Mouse (Mus musculus): ENCODE data around the gene Tbc1d14. TPM values are rescaled to one million over a fixed set of nuclear protein-coding genes. Genes with fewer than 3 reads are reported as not detected.

Gene Tbc1d14
- polyA plus RNA-seq, 1 experiment from 2014 or later: 67.5 TPM

GRCm38 (mm10) chr5:36598883-36599282 is 5.8 kb upstream of the Tbc1d14 start:
- WGBS: 96% methylated on average over 1 of the region's 1 CpGs
- peaks cover 44% of the 10 kb centered on the region for H3K36me3 ChIP-seq
- H3K9me3 ChIP-seq: no peaks in the 10 kb centered on the region
- no peaks in the 10 kb centered on the region for H3K4me1 ChIP-seq (replicated peaks)
- H3K27ac ChIP-seq (replicated peaks): no peak overlapping the region
- H3K4me2 ChIP-seq: no peak overlapping the region
- no peak for ATAC-seq (ENCODE audit: low FRiP score, low read depth)
- H3K27me3 ChIP-seq: no peaks in the 10 kb centered on the region
- H3K9ac ChIP-seq: no peak overlapping the region
- H3K4me3 ChIP-seq: no peak overlapping the region

- Histone ChIP-seq H3K27me3 (no peaks in the 10 kb centered on the region), H3K9ac (no peak overlapping the region), H3K4me1 (replicated peaks) (no peaks in the 10 kb centered on the region), H3K27ac (replicated peaks) (no peak overlapping the region), H3K4me3 (no peak overlapping the region), H3K4me2 (no peak overlapping the region), H3K9me3 (no peaks in the 10 kb centered on the region), H3K36me3 (peaks cover 36% of the 10 kb centered on the region)
- 41% methylated on average over 4 of the region's 4 CpGs for WGBS
- no peak for ATAC-seq (ENCODE audit: low FRiP score, low read depth)
Measured at GRCm38 (mm10) chr5:36597653-36598052, 4.6 kb upstream of the Tbc1d14 start.

DNA sequence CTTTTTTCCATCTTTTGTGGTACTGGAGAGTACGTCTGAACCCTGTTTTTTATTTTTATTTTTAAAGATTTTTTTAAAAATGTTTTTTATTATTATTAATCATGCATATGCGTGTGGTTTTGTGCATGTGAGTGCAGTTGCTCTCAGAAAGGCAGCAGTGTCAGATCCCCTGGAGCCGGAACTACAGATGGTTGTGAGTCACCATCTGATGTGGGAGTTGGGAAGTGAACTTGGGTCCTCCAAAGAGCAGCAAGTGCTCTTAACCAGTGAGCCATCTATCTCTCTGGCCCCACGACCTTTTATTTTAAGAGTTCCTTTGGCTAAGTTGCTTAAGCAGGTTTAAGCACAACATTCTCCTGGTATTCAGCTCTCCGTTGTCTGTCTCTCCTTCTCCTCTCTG is 3.1 kb upstream of the Tbc1d14 start:
- Histone ChIP-seq H3K4me2 (no peak overlapping the region), H3K36me3 (peaks cover 23% of the 10 kb centered on the region), H3K4me1 (replicated peaks) (no peaks in the 10 kb centered on the region), H3K27ac (replicated peaks) (no peak overlapping the region), H3K4me3 (no peak overlapping the region), H3K9ac (no peak overlapping the region), H3K9me3 (no peaks in the 10 kb centered on the region), H3K27me3 (no peaks in the 10 kb centered on the region)
- 82% methylated on average over 5 of the region's 5 CpGs for WGBS
- ATAC-seq (ENCODE audit: low FRiP score, low read depth): no peak

- no peaks in the 10 kb centered on the region for H3K4me1 ChIP-seq (replicated peaks)
- 32% methylated on average over 3 of the region's 3 CpGs for WGBS
- H3K9me3 ChIP-seq: no peaks in the 10 kb centered on the region
- no peak overlapping the region for H3K4me2 ChIP-seq
- peaks cover 12% of the 10 kb centered on the region for H3K36me3 ChIP-seq
- H3K27me3 ChIP-seq: no peaks in the 10 kb centered on the region
- no peak for ATAC-seq (ENCODE audit: low FRiP score, low read depth)
- H3K4me3 ChIP-seq: no peak overlapping the region
- H3K27ac ChIP-seq (replicated peaks): no peak overlapping the region
- H3K9ac ChIP-seq: no peak overlapping the region
Measured at GRCm38 (mm10) chr5:36595115-36595514, 2.0 kb upstream of the Tbc1d14 start.

- Histone ChIP-seq H3K9ac (no peak overlapping the region), H3K27ac (replicated peaks) (no peak overlapping the region), H3K4me2 (no peak overlapping the region), H3K9me3 (no peaks in the 10 kb centered on the region), H3K27me3 (no peaks in the 10 kb centered on the region), H3K4me1 (replicated peaks) (no peaks in the 10 kb centered on the region), H3K4me3 (no peak overlapping the region), H3K36me3 (peaks cover 4% of the 10 kb centered on the region; the same call in 1 of the 2 replicates)
- WGBS: 78% methylated on average over 3 of the region's 3 CpGs
- ATAC-seq (ENCODE audit: low FRiP score, low read depth): no peak
Measured at GRCm38 (mm10) chr5:36594344-36594743, 1.3 kb upstream of the Tbc1d14 start.

DNA sequence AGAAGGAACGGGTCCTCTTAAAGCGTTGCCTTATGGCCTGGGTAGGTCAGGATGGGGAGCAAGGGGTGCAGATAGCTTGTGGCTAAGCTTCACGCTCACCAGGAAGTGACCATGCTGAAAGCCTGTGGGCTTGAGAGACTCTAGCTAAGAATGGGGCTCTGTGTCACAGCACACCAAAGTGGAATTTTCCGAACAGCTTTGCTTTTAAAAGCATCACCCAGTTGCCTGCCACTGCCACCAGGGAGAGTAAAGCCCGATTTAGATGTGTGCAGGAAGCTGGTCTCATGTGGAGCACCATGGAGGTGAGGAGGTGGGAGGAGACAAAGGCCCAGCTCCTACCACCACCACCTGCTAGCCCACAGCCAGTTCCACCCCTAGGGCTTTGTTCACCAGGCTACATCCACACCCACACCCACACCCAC is 2.6 kb downstream of the Tbc1d14 start:
- Histone ChIP-seq H3K9me3 (no peaks in the 10 kb centered on the region), H3K4me3 (no peak overlapping the region), H3K4me2 (no peak overlapping the region), H3K4me1 (replicated peaks) (no peaks in the 10 kb centered on the region), H3K9ac (no peak overlapping the region), H3K27me3 (no peaks in the 10 kb centered on the region), H3K36me3 (no peaks in the 10 kb centered on the region), H3K27ac (replicated peaks) (no peak overlapping the region)
- 74% methylated on average over 5 of the region's 5 CpGs for WGBS
- no peak for ATAC-seq (ENCODE audit: low FRiP score, low read depth)

DNA sequence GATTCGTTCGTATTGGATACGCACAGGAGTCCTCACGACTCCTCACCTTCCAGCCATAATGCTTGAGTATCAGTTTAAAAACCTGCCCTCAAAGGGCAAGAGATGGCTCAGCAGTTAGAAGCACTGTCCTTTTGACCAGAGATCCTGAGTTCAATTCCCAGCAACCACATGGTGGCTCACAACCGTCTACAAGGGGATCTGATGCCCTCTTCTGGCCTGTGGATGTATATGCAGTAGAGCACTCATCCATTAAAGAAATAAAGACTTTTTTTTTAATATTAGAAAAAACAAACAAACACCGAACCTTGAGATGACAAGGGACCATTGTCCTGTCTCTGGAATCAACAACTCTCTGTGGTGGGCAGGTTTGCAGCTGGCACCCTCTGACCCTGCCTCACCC is 8.8 kb downstream of the Tbc1d14 start:
- 72% methylated on average over 6 of the region's 6 CpGs for WGBS
- Histone ChIP-seq H3K9ac (no peak overlapping the region), H3K27ac (replicated peaks) (no peak overlapping the region), H3K9me3 (no peaks in the 10 kb centered on the region), H3K4me2 (no peak overlapping the region), H3K27me3 (no peaks in the 10 kb centered on the region), H3K4me3 (no peak overlapping the region), H3K36me3 (no peaks in the 10 kb centered on the region), H3K4me1 (replicated peaks) (peaks cover 16% of the 10 kb centered on the region)
- no peak for ATAC-seq (ENCODE audit: low FRiP score, low read depth)

DNA sequence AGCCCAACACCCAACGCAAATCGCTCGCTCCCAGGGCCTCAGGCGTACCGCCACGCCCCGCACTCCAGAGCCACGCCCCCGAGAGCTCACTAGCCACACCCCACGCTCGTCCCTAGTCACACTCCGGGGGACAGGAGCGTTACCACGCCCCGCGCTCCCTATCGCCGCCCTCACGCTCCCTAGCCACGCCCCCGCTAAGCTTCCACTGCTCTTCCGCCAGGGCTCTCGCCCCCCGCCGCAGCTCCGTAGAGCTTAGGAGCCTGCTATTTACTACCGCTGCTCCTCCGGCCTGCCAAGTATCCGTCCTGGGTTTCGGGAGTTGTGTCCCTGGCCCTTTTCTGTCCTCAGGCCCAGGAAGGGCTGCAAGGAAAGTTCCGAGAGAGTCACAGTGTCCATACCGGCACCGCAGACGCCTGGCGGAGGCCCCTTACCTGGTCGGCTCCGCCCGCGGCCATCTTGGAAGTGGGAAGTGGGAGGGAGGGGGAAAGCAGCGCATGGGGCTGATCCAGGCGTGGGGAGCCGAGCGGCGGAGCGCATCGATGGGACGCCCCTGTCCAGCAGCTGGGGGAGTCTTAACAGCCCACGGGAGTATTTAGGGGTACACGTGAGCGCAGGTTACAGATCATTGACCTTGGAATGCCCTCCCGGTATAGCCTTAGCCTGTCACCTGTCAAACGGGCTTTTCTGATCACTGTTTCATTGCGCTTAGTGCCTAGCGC is 11.0 kb downstream of the Tbc1d14 start:
- H3K4me1 ChIP-seq (replicated peaks): peaks cover 16% of the 10 kb centered on the region
- peak; percentile 98 for ATAC-seq (ENCODE audit: low FRiP score, low read depth)
- H3K4me2 ChIP-seq: peak overlapping the region; percentile 92
- WGBS: 1% methylated on average over 53 of the region's 54 CpGs
- H3K27me3 ChIP-seq: no peaks in the 10 kb centered on the region
- H3K9me3 ChIP-seq: no peaks in the 10 kb centered on the region
- H3K4me3 ChIP-seq: peak overlapping the region; percentile 94
- peak overlapping the region; percentile 96 for H3K27ac ChIP-seq (replicated peaks)
- peak overlapping the region; percentile 72 for H3K9ac ChIP-seq
- H3K36me3 ChIP-seq: no peaks in the 10 kb centered on the region

- peak; percentile 2; the same call in 1 of the 2 replicates for ATAC-seq (ENCODE audit: low FRiP score, low read depth)
- H3K9me3 ChIP-seq: no peaks in the 10 kb centered on the region
- peaks cover 16% of the 10 kb centered on the region for H3K4me1 ChIP-seq (replicated peaks)
- peak overlapping the region; percentile 96 for H3K27ac ChIP-seq (replicated peaks)
- H3K4me2 ChIP-seq: peak overlapping the region; percentile 92
- no peaks in the 10 kb centered on the region for H3K27me3 ChIP-seq
- H3K36me3 ChIP-seq: no peaks in the 10 kb centered on the region
- peak overlapping the region; percentile 94 for H3K4me3 ChIP-seq
- WGBS: under 1% methylated on average over 40 of the region's 40 CpGs
- peak overlapping the region; percentile 72 for H3K9ac ChIP-seq
Measured at GRCm38 (mm10) chr5:36581259-36581923, 11.7 kb downstream of the Tbc1d14 start.

- H3K27me3 ChIP-seq: no peaks in the 10 kb centered on the region
- ATAC-seq (ENCODE audit: low FRiP score, low read depth): no peak
- H3K36me3 ChIP-seq: no peaks in the 10 kb centered on the region
- no peak overlapping the region for H3K27ac ChIP-seq (replicated peaks)
- WGBS: 83% methylated on average over 7 of the region's 7 CpGs
- no peak overlapping the region for H3K4me3 ChIP-seq
- no peak overlapping the region for H3K4me2 ChIP-seq
- peaks cover 16% of the 10 kb centered on the region for H3K4me1 ChIP-seq (replicated peaks)
- no peak overlapping the region for H3K9ac ChIP-seq
- H3K9me3 ChIP-seq: no peaks in the 10 kb centered on the region
Measured at GRCm38 (mm10) chr5:36579967-36580366, 13.1 kb downstream of the Tbc1d14 start.

DNA sequence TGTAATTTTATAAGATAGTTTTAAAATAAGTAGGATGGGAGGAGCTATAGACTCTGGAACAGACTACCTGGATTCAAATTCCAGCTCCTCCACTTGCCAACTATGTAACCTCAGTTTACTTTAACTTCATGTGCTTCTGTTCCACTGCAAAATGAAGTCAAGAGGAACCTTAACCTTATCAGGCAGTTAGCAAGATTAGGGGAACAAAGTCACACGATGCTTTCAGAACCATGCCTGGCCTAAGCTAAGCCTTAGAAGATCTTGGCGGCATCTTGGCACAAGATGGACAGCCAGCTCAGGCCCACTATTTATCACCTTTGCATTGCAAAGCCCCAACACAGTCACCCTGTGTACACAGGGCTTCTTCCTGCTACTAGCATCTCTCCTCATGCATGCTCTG is 14.1 kb downstream of the Tbc1d14 start:
- Histone ChIP-seq H3K4me2 (no peak overlapping the region), H3K27ac (replicated peaks) (no peak overlapping the region), H3K27me3 (no peaks in the 10 kb centered on the region), H3K9me3 (no peaks in the 10 kb centered on the region), H3K4me1 (replicated peaks) (peaks cover 16% of the 10 kb centered on the region), H3K4me3 (no peak overlapping the region), H3K9ac (no peak overlapping the region), H3K36me3 (no peaks in the 10 kb centered on the region)
- ATAC-seq (ENCODE audit: low FRiP score, low read depth): no peak
- WGBS: 87% methylated on average over 2 of the region's 2 CpGs

GRCm38 (mm10) chr5:36576457-36576856 is 16.6 kb downstream of the Tbc1d14 start:
- Histone ChIP-seq H3K4me1 (replicated peaks) (peaks cover 10% of the 10 kb centered on the region), H3K27me3 (no peaks in the 10 kb centered on the region), H3K4me3 (no peak overlapping the region), H3K36me3 (no peaks in the 10 kb centered on the region), H3K27ac (replicated peaks) (no peak overlapping the region), H3K9ac (no peak overlapping the region), H3K4me2 (no peak overlapping the region), H3K9me3 (no peaks in the 10 kb centered on the region)
- WGBS: 94% methylated on average over 3 of the region's 3 CpGs
- ATAC-seq (ENCODE audit: low FRiP score, low read depth): no peak
